Mouse (Mus musculus): ENCODE results near the gene Clec11a. TPM values are rescaled to one million over a fixed set of nuclear protein-coding genes. Genes with fewer than 3 reads are reported as not detected.
A peak's percentile ranks its signal among the peaks of the same experiment; 100 is the strongest.
"Not testable (repeated sequence)": the region's sequence is repeated elsewhere in the genome, so short reads cannot be mapped to it uniquely, and the experiment has no call there.

Clec11a gene
- polyA plus RNA-seq, 1 experiment from 2014 or later: 24.0 TPM

- 84% methylated on average over 14 of the region's 14 CpGs for WGBS
Observed at GRCm38 (mm10) chr7:44303346-44304340, 3.1 kb downstream of the Clec11a start.

GRCm38 (mm10) chr7:44297501-44297900 lies 9.2 kb downstream of the Clec11a start:
- not testable (repeated sequence) for ATAC-seq (ENCODE audit: insufficient number of reproducible peaks, low FRiP score, low TSS enrichment, low read depth); H3K9ac ChIP-seq; H3K4me2 ChIP-seq; H3K4me3 ChIP-seq; H3K9me3 ChIP-seq; H3K27me3 ChIP-seq; H3K27ac ChIP-seq; H3K36me3 ChIP-seq; H3K4me1 ChIP-seq
- 81% methylated on average over 2 of the region's 2 CpGs for WGBS

More at GRCm38 (mm10) chr7:44303346-44304340, 3.1 kb downstream of the Clec11a start:
- H3K4me3 ChIP-seq: peak overlapping the region; percentile 60
- H3K4me1 ChIP-seq: peaks cover 43% of the 10 kb centered on the region
- H3K4me2 ChIP-seq: peak overlapping the region; percentile 71
- H3K27me3 ChIP-seq: no peaks in the 10 kb centered on the region
- ATAC-seq (ENCODE audit: insufficient number of reproducible peaks, low FRiP score, low TSS enrichment, low read depth): no peak
- peak overlapping the region; percentile 91 for H3K27ac ChIP-seq
- H3K36me3 ChIP-seq: no peaks in the 10 kb centered on the region
- peak overlapping the region; percentile 65 for H3K9ac ChIP-seq
- H3K9me3 ChIP-seq: no peaks in the 10 kb centered on the region

GRCm38 (mm10) chr7:44291418-44291817 lies 15.3 kb downstream of the Clec11a start:
- H3K9me3 ChIP-seq: no peaks in the 10 kb centered on the region
- no peak for ATAC-seq (ENCODE audit: insufficient number of reproducible peaks, low FRiP score, low TSS enrichment, low read depth)
- H3K9ac ChIP-seq: no peak overlapping the region
- H3K4me3 ChIP-seq: no peak overlapping the region
- H3K4me2 ChIP-seq: no peak overlapping the region
- H3K27ac ChIP-seq: no peak overlapping the region
- no peaks in the 10 kb centered on the region for H3K36me3 ChIP-seq
- H3K27me3 ChIP-seq: no peaks in the 10 kb centered on the region
- H3K4me1 ChIP-seq: no peaks in the 10 kb centered on the region
- 55% methylated on average over 4 of the region's 4 CpGs for WGBS

GRCm38 (mm10) chr7:44290986-44291385 lies 15.7 kb downstream of the Clec11a start:
- H3K4me3 ChIP-seq: no peak overlapping the region
- 67% methylated on average over 4 of the region's 4 CpGs for WGBS
- no peak for ATAC-seq (ENCODE audit: insufficient number of reproducible peaks, low FRiP score, low TSS enrichment, low read depth)

GRCm38 (mm10) chr7:44287760-44288159 lies 18.9 kb downstream of the Clec11a start:
- Histone ChIP-seq H3K27me3 (no peaks in the 10 kb centered on the region), H3K9me3 (no peaks in the 10 kb centered on the region), H3K9ac (no peak overlapping the region), H3K4me1 (no peaks in the 10 kb centered on the region), H3K36me3 (no peaks in the 10 kb centered on the region), H3K27ac (no peak overlapping the region), H3K4me2 (no peak overlapping the region), H3K4me3 (no peak overlapping the region)
- no peak for ATAC-seq (ENCODE audit: insufficient number of reproducible peaks, low FRiP score, low TSS enrichment, low read depth)
- 77% methylated on average over 7 of the region's 7 CpGs for WGBS

More at GRCm38 (mm10) chr7:44290986-44291385, 15.7 kb downstream of the Clec11a start:
- no peak overlapping the region for H3K27ac ChIP-seq
- H3K9me3 ChIP-seq: no peaks in the 10 kb centered on the region
- H3K9ac ChIP-seq: no peak overlapping the region
- no peaks in the 10 kb centered on the region for H3K4me1 ChIP-seq
- no peaks in the 10 kb centered on the region for H3K36me3 ChIP-seq
- no peak overlapping the region for H3K4me2 ChIP-seq
- H3K27me3 ChIP-seq: no peaks in the 10 kb centered on the region

GRCm38 (mm10) chr7:44281586-44281985 lies 25.1 kb downstream of the Clec11a start:
- no peaks in the 10 kb centered on the region for H3K9me3 ChIP-seq
- no peak overlapping the region for H3K9ac ChIP-seq
- 80% methylated on average over 7 of the region's 7 CpGs for WGBS
- no peak for ATAC-seq (ENCODE audit: insufficient number of reproducible peaks, low FRiP score, low TSS enrichment, low read depth)
- H3K4me3 ChIP-seq: no peak overlapping the region
- no peak overlapping the region for H3K4me2 ChIP-seq
- H3K36me3 ChIP-seq: no peaks in the 10 kb centered on the region
- H3K27ac ChIP-seq: no peak overlapping the region
- H3K27me3 ChIP-seq: 0 out of 2 replicates have a peak, but pooled peaks cover 5% of the 10 kb centered on the region
- no peaks in the 10 kb centered on the region for H3K4me1 ChIP-seq

- Histone ChIP-seq H3K4me1 (no peaks in the 10 kb centered on the region), H3K9me3 (no peaks in the 10 kb centered on the region), H3K4me3 (no peak overlapping the region), H3K9ac (no peak overlapping the region), H3K4me2 (no peak overlapping the region), H3K36me3 (no peaks in the 10 kb centered on the region), H3K27me3 (0 out of 2 replicates have a peak, but pooled peaks cover 5% of the 10 kb centered on the region), H3K27ac (no peak overlapping the region)
- WGBS: 64% methylated on average over 1 of the region's 1 CpGs
- ATAC-seq (ENCODE audit: insufficient number of reproducible peaks, low FRiP score, low TSS enrichment, low read depth): no peak
Observed at GRCm38 (mm10) chr7:44280959-44281358, 25.7 kb downstream of the Clec11a start.

- peaks cover 32% of the 10 kb centered on the region for H3K27me3 ChIP-seq
- H3K36me3 ChIP-seq: no peaks in the 10 kb centered on the region
- no peak overlapping the region for H3K4me2 ChIP-seq
- no peaks in the 10 kb centered on the region for H3K9me3 ChIP-seq
- ATAC-seq (ENCODE audit: insufficient number of reproducible peaks, low FRiP score, low TSS enrichment, low read depth): no peak
- WGBS: 45% methylated on average over 2 of the region's 2 CpGs
- no peaks in the 10 kb centered on the region for H3K4me1 ChIP-seq
- no peak overlapping the region for H3K9ac ChIP-seq
- H3K4me3 ChIP-seq: no peak overlapping the region
- H3K27ac ChIP-seq: no peak overlapping the region
Observed at GRCm38 (mm10) chr7:44277250-44277622, 29.5 kb downstream of the Clec11a start.

GRCm38 (mm10) chr7:44276461-44277249 lies 30.0 kb downstream of the Clec11a start:
- Histone ChIP-seq H3K9me3 (no peaks in the 10 kb centered on the region), H3K4me1 (no peaks in the 10 kb centered on the region), H3K9ac (no peak overlapping the region), H3K27ac (no peak overlapping the region), H3K4me2 (no peak overlapping the region), H3K27me3 (peaks cover 32% of the 10 kb centered on the region), H3K4me3 (no peak overlapping the region), H3K36me3 (no peaks in the 10 kb centered on the region)
- ATAC-seq (ENCODE audit: insufficient number of reproducible peaks, low FRiP score, low TSS enrichment, low read depth): no peak
- 71% methylated on average over 10 of the region's 10 CpGs for WGBS

- ATAC-seq (ENCODE audit: insufficient number of reproducible peaks, low FRiP score, low TSS enrichment, low read depth): no peak
- H3K27ac ChIP-seq: no peak overlapping the region
- H3K4me3 ChIP-seq: no peak overlapping the region
- 71% methylated on average over 3 of the region's 3 CpGs for WGBS
- no peak overlapping the region for H3K4me2 ChIP-seq
- H3K9ac ChIP-seq: no peak overlapping the region
- H3K4me1 ChIP-seq: no peaks in the 10 kb centered on the region
- H3K36me3 ChIP-seq: no peaks in the 10 kb centered on the region
- peaks cover 27% of the 10 kb centered on the region for H3K27me3 ChIP-seq
- no peaks in the 10 kb centered on the region for H3K9me3 ChIP-seq
Observed at GRCm38 (mm10) chr7:44275546-44275945, 31.2 kb downstream of the Clec11a start.

- Histone ChIP-seq H3K27me3 (peaks cover 27% of the 10 kb centered on the region), H3K4me1 (no peaks in the 10 kb centered on the region), H3K27ac (no peak overlapping the region), H3K4me2 (no peak overlapping the region), H3K9ac (no peak overlapping the region), H3K4me3 (no peak overlapping the region), H3K36me3 (no peaks in the 10 kb centered on the region), H3K9me3 (no peaks in the 10 kb centered on the region)
- ATAC-seq (ENCODE audit: insufficient number of reproducible peaks, low FRiP score, low TSS enrichment, low read depth): no peak
- 23% methylated on average over 11 of the region's 11 CpGs for WGBS
Observed at GRCm38 (mm10) chr7:44274096-44274495, 32.6 kb downstream of the Clec11a start.

- Histone ChIP-seq H3K27me3 (peaks cover 32% of the 10 kb centered on the region), H3K36me3 (no peaks in the 10 kb centered on the region), H3K9ac (no peak overlapping the region), H3K27ac (no peak overlapping the region), H3K4me3 (no peak overlapping the region), H3K4me1 (no peaks in the 10 kb centered on the region), H3K4me2 (no peak overlapping the region), H3K9me3 (no peaks in the 10 kb centered on the region)
- ATAC-seq (ENCODE audit: insufficient number of reproducible peaks, low FRiP score, low TSS enrichment, low read depth): no peak
- WGBS: 69% methylated on average over 7 of the region's 7 CpGs
Observed at GRCm38 (mm10) chr7:44273446-44273845, 33.3 kb downstream of the Clec11a start.

Measured in limb, embryonic 15.5 days (tissue).